Mouse (Mus musculus) testis, adult 2 months (tissue): Measurements from ENCODE around the gene Tmem87b. TPM values are rescaled to one million over a fixed set of nuclear protein-coding genes. Genes with fewer than 3 reads are reported as not detected.
A peak's percentile ranks its signal among the peaks of the same experiment; 100 is the strongest.

ENCODE experiments used
- H3K27ac ChIP-seq: fragments of 200-500 bp; 2 replicates; pipeline ENCODE4 v1.5.1; 2012; ENCODE audit warnings: low read depth, low read length; ENCODE audit not compliant: control insufficient read depth, insufficient read depth
- H3K27me3 ChIP-seq: fragments of 200-500 bp; 2 replicates; pipeline ENCODE4 v1.6.1; 2012; ENCODE audit warnings: mild to moderate bottlenecking, low read length, moderate library complexity; ENCODE audit not compliant: control insufficient read depth, insufficient read depth
- H3K36me3 ChIP-seq: fragments of 200-500 bp; 2 replicates; pipeline ENCODE4 v1.6.1; 2012; ENCODE audit warnings: mild to moderate bottlenecking, low read length; ENCODE audit not compliant: control insufficient read depth, insufficient read depth
- H3K4me1 ChIP-seq: fragments of 200-500 bp; 2 replicates; pipeline ENCODE4 v1.6.1; 2012; ENCODE audit warnings: low read length; ENCODE audit not compliant: control insufficient read depth, insufficient read depth
- H3K4me3 ChIP-seq: fragments of 200-500 bp; 2 replicates; pipeline ENCODE4 v1.5.1; 2012; ENCODE audit warnings: low read depth, mild to moderate bottlenecking, low read length, moderate library complexity, mixed read lengths; ENCODE audit not compliant: control insufficient read depth
- CTCF ChIP-seq: fragments of 200-500 bp; IDR thresholded peaks from 2 replicates; pipeline ENCODE4 v1.5.1; 2012; ENCODE audit warnings: low read depth, mild to moderate bottlenecking, inconsistent platforms, low read length, moderate library complexity; ENCODE audit not compliant: control insufficient read depth, insufficient read depth, insufficient replicate concordance
- POLR2A ChIP-seq: fragments of 200-500 bp; IDR thresholded peaks from 2 replicates; pipeline ENCODE4 v1.6.1; 2012; ENCODE audit warnings: low read depth, mild to moderate bottlenecking, inconsistent platforms, low read length, moderate library complexity; ENCODE audit not compliant: control insufficient read depth
- polyA plus RNA-seq: library from polyadenylated mRNA; depleted of rRNA; stranded (reverse); fragments of >200 nt; gene quantifications from 2 replicates; pipeline ENCODE4 v1.2.3, GENCODE M21; 2012

Tmem87b gene
- polyA plus RNA-seq, 1 experiment, result 6.5 TPM

GRCm38 (mm10) chr2:128862636-128863035 is 44.7 kb downstream of the Tmem87b start, which contains the start of gene Fbln7:
TSS of gene Fbln7 (plus strand) at chr2:128862981.
- TF ChIP-seq CTCF, result no peak
- TF ChIP-seq POLR2A, result no peak
- no peaks in the 10 kb centered on the region for H3K27me3 ChIP-seq
- H3K4me3 ChIP-seq, result peak within 1 kb of the TSS; percentile 72
- H3K4me1 ChIP-seq, result peaks cover 6% of the 10 kb centered on the region
- H3K27ac ChIP-seq, result peak within 1 kb of the TSS; percentile 24; the same call in 1 of the 2 replicates
- H3K36me3 ChIP-seq, result no peaks in the 10 kb centered on the region

GRCm38 (mm10) chr2:128863777-128864331 is 45.9 kb downstream of the Tmem87b start:
- no peaks in the 10 kb centered on the region for H3K27me3 ChIP-seq
- peak overlapping the region; percentile 62 for H3K4me3 ChIP-seq
- TF ChIP-seq CTCF, result no peak
- TF ChIP-seq POLR2A, result no peak
- H3K27ac ChIP-seq, result no peak overlapping the region
- peaks cover 6% of the 10 kb centered on the region for H3K4me1 ChIP-seq
- no peaks in the 10 kb centered on the region for H3K36me3 ChIP-seq

- peaks cover 6% of the 10 kb centered on the region for H3K4me1 ChIP-seq
- H3K27me3 ChIP-seq, result no peaks in the 10 kb centered on the region
- no peak for TF ChIP-seq POLR2A
- no peak for TF ChIP-seq CTCF
- no peak overlapping the region for H3K27ac ChIP-seq
- H3K4me3 ChIP-seq, result no peak overlapping the region
- no peaks in the 10 kb centered on the region for H3K36me3 ChIP-seq
These were observed 47.1 kb downstream of the Tmem87b start for GRCm38 (mm10) chr2:128865061-128865460.

- Histone ChIP-seq H3K4me1 (peaks cover 13% of the 10 kb centered on the region), H3K36me3 (no peaks in the 10 kb centered on the region), H3K27me3 (no peaks in the 10 kb centered on the region), H3K4me3 (no peak overlapping the region), H3K27ac (no peak overlapping the region)
- TF ChIP-seq CTCF (no peak), POLR2A (no peak)
These were observed 53.7 kb downstream of the Tmem87b start for GRCm38 (mm10) chr2:128871656-128872055.

- Histone ChIP-seq H3K4me1 (peaks cover 13% of the 10 kb centered on the region), H3K36me3 (no peaks in the 10 kb centered on the region), H3K27me3 (no peaks in the 10 kb centered on the region), H3K4me3 (peak overlapping the region; percentile 43), H3K27ac (no peak overlapping the region)
- TF ChIP-seq POLR2A (no peak), CTCF (no peak)
These were observed 54.3 kb downstream of the Tmem87b start for GRCm38 (mm10) chr2:128872256-128872655.

- Histone ChIP-seq H3K36me3 (no peaks in the 10 kb centered on the region), H3K4me3 (no peak overlapping the region), H3K4me1 (peaks cover 13% of the 10 kb centered on the region), H3K27ac (no peak overlapping the region), H3K27me3 (no peaks in the 10 kb centered on the region)
- TF ChIP-seq CTCF (no peak), POLR2A (no peak)
These were observed 57.6 kb downstream of the Tmem87b start for GRCm38 (mm10) chr2:128875526-128875925.

- Histone ChIP-seq H3K36me3 (no peaks in the 10 kb centered on the region), H3K27me3 (no peaks in the 10 kb centered on the region), H3K4me3 (no peak overlapping the region), H3K4me1 (no peaks in the 10 kb centered on the region), H3K27ac (no peak overlapping the region)
- TF ChIP-seq POLR2A (no peak), CTCF (no peak)
These were observed 63.3 kb downstream of the Tmem87b start for GRCm38 (mm10) chr2:128881236-128881635.

GRCm38 (mm10) chr2:128885225-128885811 is 67.4 kb downstream of the Tmem87b start:
- no peaks in the 10 kb centered on the region for H3K27me3 ChIP-seq

More at GRCm38 (mm10) chr2:128885225-128885811, 67.4 kb downstream of the Tmem87b start:
- no peaks in the 10 kb centered on the region for H3K4me1 ChIP-seq
- H3K4me3 ChIP-seq, result no peak overlapping the region
- no peaks in the 10 kb centered on the region for H3K36me3 ChIP-seq
- TF ChIP-seq POLR2A (no peak), CTCF (no peak)
- H3K27ac ChIP-seq, result no peak overlapping the region
